Mouse (Mus musculus): ENCODE measurements around the gene Arap1. TPM values are rescaled to one million over a fixed set of nuclear protein-coding genes. Genes with fewer than 3 reads are reported as not detected.

Arap1 gene
- polyA plus RNA-seq, 1 experiment from 2014 or later = 22.5 TPM

GRCm38 (mm10) chr7:101311061-101311460 is 36.8 kb upstream of the Arap1 start:
- no peak for ATAC-seq (ENCODE audit: low read depth)
- Histone ChIP-seq H3K9me3 (replicated peaks; ENCODE audit: control insufficient read depth, low read length) (no peaks in the 10 kb centered on the region), H3K4me1 (ENCODE audit: control insufficient read depth, low read depth, low read length) (peaks cover 33% of the 10 kb centered on the region), H3K9ac (ENCODE audit: low read depth, low read length) (peak overlapping the region; percentile 1; the same call in 1 of the 2 replicates), H3K4me3 (ENCODE audit: low read depth, low read length) (peak overlapping the region; percentile 72), H3K27me3 (ENCODE audit: control insufficient read depth, insufficient read depth, low read depth, low read length) (no peaks in the 10 kb centered on the region), H3K4me2 (ENCODE audit: low read depth, low read length) (peak overlapping the region; percentile 80), H3K36me3 (ENCODE audit: control insufficient read depth, insufficient read depth) (no peaks in the 10 kb centered on the region), H3K27ac (ENCODE audit: low read length) (peak overlapping the region; percentile 66)
- WGBS (ENCODE audit: insufficient replicate concordance) = 11% methylated on average over 2 of the region's 2 CpGs

DNA sequence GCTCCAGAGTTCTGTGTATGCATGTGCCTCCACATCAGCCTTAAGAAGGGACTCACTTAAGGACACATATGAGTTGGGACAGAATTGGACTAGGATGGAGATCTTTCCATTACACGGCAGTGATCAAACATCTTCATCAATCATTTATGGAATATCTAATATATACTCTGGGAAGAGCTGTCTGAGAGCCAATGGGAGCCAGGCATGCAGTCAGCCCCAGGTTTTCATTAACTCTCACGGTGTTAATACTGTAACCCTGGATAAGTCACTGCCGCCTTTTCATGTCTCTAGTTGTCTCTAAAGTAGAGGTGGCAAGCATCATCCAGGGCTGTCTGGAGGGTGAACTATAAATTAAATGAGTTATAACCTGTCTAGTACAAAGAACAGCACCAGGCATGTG is 34.8 kb upstream of the Arap1 start:
- H3K9ac ChIP-seq (ENCODE audit: low read depth, low read length) = no peak overlapping the region
- no peak overlapping the region for H3K27ac ChIP-seq (ENCODE audit: low read length)
- no peaks in the 10 kb centered on the region for H3K9me3 ChIP-seq (replicated peaks; ENCODE audit: control insufficient read depth, low read length)
- no peak overlapping the region for H3K4me3 ChIP-seq (ENCODE audit: low read depth, low read length)
- ATAC-seq (ENCODE audit: low read depth) = no peak
- no peaks in the 10 kb centered on the region for H3K36me3 ChIP-seq (ENCODE audit: control insufficient read depth, insufficient read depth)
- no peak overlapping the region for H3K4me2 ChIP-seq (ENCODE audit: low read depth, low read length)
- 67% methylated on average over 3 of the region's 3 CpGs for WGBS (ENCODE audit: insufficient replicate concordance)
- H3K4me1 ChIP-seq (ENCODE audit: control insufficient read depth, low read depth, low read length) = peaks cover 53% of the 10 kb centered on the region
- H3K27me3 ChIP-seq (ENCODE audit: control insufficient read depth, insufficient read depth, low read depth, low read length) = no peaks in the 10 kb centered on the region

DNA sequence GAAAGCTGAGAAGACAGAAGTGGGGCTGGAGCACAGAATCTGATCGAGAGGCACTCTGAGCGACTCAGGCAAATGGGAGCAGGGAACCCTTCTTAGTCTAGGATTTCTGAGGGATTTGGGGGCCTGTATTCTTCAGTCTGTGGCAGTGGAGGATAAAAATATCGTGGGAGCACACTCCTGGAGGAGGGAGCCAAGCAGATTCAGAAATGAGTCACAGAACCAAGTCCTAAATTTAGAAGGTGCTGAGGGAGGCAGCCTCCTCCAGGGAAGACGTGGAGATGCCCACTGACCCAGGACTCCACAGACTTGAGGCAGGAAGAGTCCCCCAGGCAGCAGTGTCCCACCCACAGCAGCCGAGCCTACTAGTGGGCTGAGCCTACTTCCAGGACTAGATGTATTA is 33.5 kb upstream of the Arap1 start:
- no peaks in the 10 kb centered on the region for H3K27me3 ChIP-seq (ENCODE audit: control insufficient read depth, insufficient read depth, low read depth, low read length)
- no peaks in the 10 kb centered on the region for H3K36me3 ChIP-seq (ENCODE audit: control insufficient read depth, insufficient read depth)
- no peak overlapping the region for H3K9ac ChIP-seq (ENCODE audit: low read depth, low read length)
- no peak overlapping the region for H3K4me2 ChIP-seq (ENCODE audit: low read depth, low read length)
- WGBS (ENCODE audit: insufficient replicate concordance) = 66% methylated on average over 5 of the region's 5 CpGs
- H3K27ac ChIP-seq (ENCODE audit: low read length) = no peak overlapping the region
- ATAC-seq (ENCODE audit: low read depth) = no peak
- no peaks in the 10 kb centered on the region for H3K9me3 ChIP-seq (replicated peaks; ENCODE audit: control insufficient read depth, low read length)
- peaks cover 65% of the 10 kb centered on the region for H3K4me1 ChIP-seq (ENCODE audit: control insufficient read depth, low read depth, low read length)
- H3K4me3 ChIP-seq (ENCODE audit: low read depth, low read length) = no peak overlapping the region

DNA sequence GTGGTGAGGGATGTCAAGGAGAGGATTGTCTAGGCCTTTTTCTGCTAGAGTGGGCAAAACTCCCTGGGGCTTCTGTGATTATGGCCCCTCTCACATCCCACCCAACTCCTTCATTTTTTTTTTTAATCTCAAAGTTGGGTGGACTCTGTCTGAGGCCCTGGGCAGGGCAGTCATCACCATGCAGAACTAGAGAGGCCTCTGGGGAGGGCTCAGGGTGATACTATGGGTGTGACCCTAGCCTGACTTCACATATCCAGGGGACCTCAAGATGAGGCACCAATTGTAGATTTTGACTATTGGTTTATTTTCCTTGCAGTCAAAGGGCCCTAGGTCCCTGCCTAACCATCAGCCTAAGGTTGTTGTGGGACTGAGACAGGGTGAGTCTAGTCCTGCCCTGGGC is 32.2 kb upstream of the Arap1 start:
- H3K4me2 ChIP-seq (ENCODE audit: low read depth, low read length) = peak overlapping the region; percentile 45
- no peak overlapping the region for H3K4me3 ChIP-seq (ENCODE audit: low read depth, low read length)
- ATAC-seq (ENCODE audit: low read depth) = peak; percentile 66
- H3K36me3 ChIP-seq (ENCODE audit: control insufficient read depth, insufficient read depth) = no peaks in the 10 kb centered on the region
- no peaks in the 10 kb centered on the region for H3K9me3 ChIP-seq (replicated peaks; ENCODE audit: control insufficient read depth, low read length)
- peaks cover 71% of the 10 kb centered on the region for H3K4me1 ChIP-seq (ENCODE audit: control insufficient read depth, low read depth, low read length)
- no peak overlapping the region; the same call in 1 of the 2 replicates for H3K9ac ChIP-seq (ENCODE audit: low read depth, low read length)
- H3K27me3 ChIP-seq (ENCODE audit: control insufficient read depth, insufficient read depth, low read depth, low read length) = no peaks in the 10 kb centered on the region
- peak overlapping the region; percentile 81 for H3K27ac ChIP-seq (ENCODE audit: low read length)

DNA sequence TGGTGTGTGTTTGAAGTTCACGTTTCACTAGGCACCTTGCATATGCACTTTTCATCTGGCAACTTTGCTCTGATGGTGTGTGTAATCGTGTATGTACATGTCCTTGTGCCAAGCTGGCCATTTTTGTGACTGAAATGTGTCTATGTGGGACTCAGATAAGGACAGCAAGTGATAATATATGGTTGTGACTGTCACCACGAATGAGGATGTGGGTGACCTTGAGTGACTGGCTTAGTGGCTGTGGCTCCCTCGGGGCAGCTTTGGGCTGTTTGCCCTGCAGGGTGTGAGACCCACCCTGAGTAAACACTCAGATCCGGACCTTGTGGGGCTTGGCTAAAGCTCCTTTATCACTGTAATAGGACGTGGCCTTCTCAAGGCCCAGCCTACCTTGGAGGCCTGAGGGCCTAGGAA is 31.3 kb upstream of the Arap1 start:
- Histone ChIP-seq H3K36me3 (ENCODE audit: control insufficient read depth, insufficient read depth) (no peaks in the 10 kb centered on the region), H3K27ac (ENCODE audit: low read length) (peak overlapping the region; percentile 81), H3K9me3 (replicated peaks; ENCODE audit: control insufficient read depth, low read length) (no peaks in the 10 kb centered on the region), H3K4me3 (ENCODE audit: low read depth, low read length) (no peak overlapping the region), H3K4me1 (ENCODE audit: control insufficient read depth, low read depth, low read length) (peaks cover 69% of the 10 kb centered on the region), H3K9ac (ENCODE audit: low read depth, low read length) (peak overlapping the region; percentile 25), H3K27me3 (ENCODE audit: control insufficient read depth, insufficient read depth, low read depth, low read length) (no peaks in the 10 kb centered on the region), H3K4me2 (ENCODE audit: low read depth, low read length) (peak overlapping the region; percentile 29; the same call in 1 of the 2 replicates)
- 9% methylated on average over 6 of the region's 6 CpGs for WGBS (ENCODE audit: insufficient replicate concordance)
- ATAC-seq (ENCODE audit: low read depth) = peak; percentile 28

GRCm38 (mm10) chr7:101317014-101317413 is 30.9 kb upstream of the Arap1 start, which contains the start of gene Stard10:
TSS of gene Stard10 (plus strand) at chr7:101317086.
- no peaks in the 10 kb centered on the region for H3K27me3 ChIP-seq (ENCODE audit: control insufficient read depth, insufficient read depth, low read depth, low read length)
- no peak within 1 kb of the TSS for H3K4me3 ChIP-seq (ENCODE audit: low read depth, low read length)
- peak within 1 kb of the TSS; percentile 81 for H3K27ac ChIP-seq (ENCODE audit: low read length)
- 36% methylated on average over 3 of the region's 3 CpGs for WGBS (ENCODE audit: insufficient replicate concordance)
- peaks cover 69% of the 10 kb centered on the region for H3K4me1 ChIP-seq (ENCODE audit: control insufficient read depth, low read depth, low read length)
- H3K4me2 ChIP-seq (ENCODE audit: low read depth, low read length) = peak within 1 kb of the TSS; percentile 45
- no peak for ATAC-seq (ENCODE audit: low read depth)
- H3K9ac ChIP-seq (ENCODE audit: low read depth, low read length) = peak within 1 kb of the TSS; percentile 25
- H3K9me3 ChIP-seq (replicated peaks; ENCODE audit: control insufficient read depth, low read length) = no peaks in the 10 kb centered on the region
- no peaks in the 10 kb centered on the region for H3K36me3 ChIP-seq (ENCODE audit: control insufficient read depth, insufficient read depth)

DNA sequence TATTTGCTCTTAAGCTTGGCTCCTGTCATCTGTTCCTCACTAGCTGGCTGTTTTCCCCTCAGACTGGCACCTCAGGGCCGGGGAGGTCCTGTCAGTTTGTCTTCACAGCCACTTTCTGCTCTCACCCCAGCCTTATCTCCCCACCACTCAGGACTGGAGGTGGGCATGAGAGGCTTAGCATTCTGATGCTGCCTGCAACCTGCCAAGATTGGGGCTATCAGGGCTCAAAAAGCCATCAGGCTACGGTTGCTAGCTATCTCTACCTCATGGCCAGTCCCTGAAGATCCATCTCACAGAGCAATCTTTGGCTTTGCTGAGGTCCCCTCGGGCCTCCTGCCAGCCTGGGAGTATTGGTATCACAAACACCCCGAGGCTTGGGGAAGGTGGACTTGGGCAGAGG is 29.0 kb upstream of the Arap1 start:
- peaks cover 77% of the 10 kb centered on the region for H3K4me1 ChIP-seq (ENCODE audit: control insufficient read depth, low read depth, low read length)
- H3K27me3 ChIP-seq (ENCODE audit: control insufficient read depth, insufficient read depth, low read depth, low read length) = no peaks in the 10 kb centered on the region
- no peak overlapping the region for H3K4me3 ChIP-seq (ENCODE audit: low read depth, low read length)
- peak overlapping the region; percentile 19; the same call in 1 of the 2 replicates for H3K4me2 ChIP-seq (ENCODE audit: low read depth, low read length)
- H3K36me3 ChIP-seq (ENCODE audit: control insufficient read depth, insufficient read depth) = no peaks in the 10 kb centered on the region; the same call in 1 of the 2 replicates
- 19% methylated on average over 4 of the region's 4 CpGs for WGBS (ENCODE audit: insufficient replicate concordance)
- ATAC-seq (ENCODE audit: low read depth) = peak; percentile 30
- H3K9me3 ChIP-seq (replicated peaks; ENCODE audit: control insufficient read depth, low read length) = no peaks in the 10 kb centered on the region
- peak overlapping the region; percentile 60 for H3K27ac ChIP-seq (ENCODE audit: low read length)
- H3K9ac ChIP-seq (ENCODE audit: low read depth, low read length) = no peak overlapping the region

DNA sequence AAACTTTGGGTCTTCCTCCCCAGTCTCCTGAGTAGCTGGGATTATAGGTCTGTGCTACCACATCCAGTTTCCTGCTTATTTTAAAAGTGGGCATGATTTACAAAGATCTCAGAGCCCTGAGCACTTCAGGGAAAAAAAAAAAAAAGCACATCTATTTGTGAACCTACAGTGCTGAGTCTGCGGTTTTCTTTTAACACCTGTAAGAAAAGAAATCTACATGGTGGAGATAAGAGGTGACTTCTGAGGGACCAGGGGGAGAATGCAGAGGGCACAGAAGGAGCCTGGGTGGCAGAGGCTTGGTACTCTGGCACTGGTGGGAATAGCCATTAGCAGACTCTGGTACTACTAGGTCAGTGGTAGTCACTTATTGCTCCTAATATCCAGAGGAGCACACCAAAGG is 28.1 kb upstream of the Arap1 start:
- no peak overlapping the region for H3K9ac ChIP-seq (ENCODE audit: low read depth, low read length)
- peaks cover 79% of the 10 kb centered on the region for H3K4me1 ChIP-seq (ENCODE audit: control insufficient read depth, low read depth, low read length)
- no peaks in the 10 kb centered on the region for H3K9me3 ChIP-seq (replicated peaks; ENCODE audit: control insufficient read depth, low read length)
- H3K27me3 ChIP-seq (ENCODE audit: control insufficient read depth, insufficient read depth, low read depth, low read length) = no peaks in the 10 kb centered on the region
- no peak for ATAC-seq (ENCODE audit: low read depth)
- no peak overlapping the region for H3K4me3 ChIP-seq (ENCODE audit: low read depth, low read length)
- no peaks in the 10 kb centered on the region; the same call in 1 of the 2 replicates for H3K36me3 ChIP-seq (ENCODE audit: control insufficient read depth, insufficient read depth)
- WGBS (ENCODE audit: insufficient replicate concordance) = 51% methylated on average over 1 of the region's 1 CpGs
- no peak overlapping the region; the same call in 1 of the 2 replicates for H3K4me2 ChIP-seq (ENCODE audit: low read depth, low read length)
- H3K27ac ChIP-seq (ENCODE audit: low read length) = peak overlapping the region; percentile 80

GRCm38 (mm10) chr7:101320399-101321217 is 27.3 kb upstream of the Arap1 start:
- no peaks in the 10 kb centered on the region for H3K27me3 ChIP-seq (ENCODE audit: control insufficient read depth, insufficient read depth, low read depth, low read length)
- 6% methylated on average over 26 of the region's 37 CpGs for WGBS (ENCODE audit: insufficient replicate concordance)
- peak; percentile 55 for ATAC-seq (ENCODE audit: low read depth)
- peak overlapping the region; percentile 80 for H3K27ac ChIP-seq (ENCODE audit: low read length)
- peak overlapping the region; percentile 76 for H3K4me3 ChIP-seq (ENCODE audit: low read depth, low read length)
- H3K9me3 ChIP-seq (replicated peaks; ENCODE audit: control insufficient read depth, low read length) = no peaks in the 10 kb centered on the region
- peaks cover 72% of the 10 kb centered on the region for H3K4me1 ChIP-seq (ENCODE audit: control insufficient read depth, low read depth, low read length)
- H3K4me2 ChIP-seq (ENCODE audit: low read depth, low read length) = peak overlapping the region; percentile 93
- no peaks in the 10 kb centered on the region; the same call in 1 of the 2 replicates for H3K36me3 ChIP-seq (ENCODE audit: control insufficient read depth, insufficient read depth)
- peak overlapping the region; percentile 77 for H3K9ac ChIP-seq (ENCODE audit: low read depth, low read length)
